In genomic region chrX:101532347-101533221, GRCm38 (mm10) we compare ENCODE assay signal across 8 mouse cellular contexts. TPM values are rescaled to one million over a fixed set of nuclear protein-coding genes. Genes with fewer than 3 reads are reported as not detected.
DNase-seq lines count a peak whose midpoint lies in the region; ATAC-seq lines count a peak whose summit lies in the region.

Gene Taf1 (plus strand): TSS chrX:101532734.

- peak; percentile 95 for DNase-seq in NIH3T3 (ENCODE audit: low read depth)
- peak; percentile 92 to 94 for DNase-seq in cerebellum, postnatal 10 days
- DNase-seq in frontal cortex, postnatal 10 days (ENCODE audit: low spot score in 2 of 2): peak; percentile 91 to 96
- DNase-seq in layer of hippocampus, postnatal 14 days (ENCODE audit: low spot score in 2 of 2): peak; percentile 88 to 97
- DNase-seq in lung, postnatal 14 days: peak; percentile 89
- peak; percentile 83 for DNase-seq in retina, adult 2 months (ENCODE audit: low read depth, low spot score)
- DNase-seq in thymus, postnatal 36 days: peak; percentile 84 to 90

- peak; percentile 99 for ATAC-seq in hindbrain, embryonic 12.5 days (ENCODE audit: low FRiP score)

- peak within 1 kb of the TSS; percentile 58 for H3K4me2 ChIP-seq in hindbrain, embryonic 12.5 days (replicated peaks)

- peak within 1 kb of the TSS; percentile 61 for H3K9ac ChIP-seq in hindbrain, embryonic 12.5 days

- no peaks in the 10 kb centered on the region for H3K9me3 ChIP-seq in hindbrain, embryonic 12.5 days (replicated peaks)

- H3K36me3 ChIP-seq in hindbrain, embryonic 12.5 days: peaks cover 8% of the 10 kb centered on the region; the same call in 1 of the 2 replicates

- 0 out of 2 replicates have a peak, but pooled peaks cover 3% of the 10 kb centered on the region for H3K27me3 ChIP-seq in hindbrain, embryonic 12.5 days

- WGBS in hindbrain, embryonic 12.5 days: 17% methylated on average over 47 of the region's 47 CpGs

- H3K4me3 ChIP-seq in hindbrain, embryonic 12.5 days: peak within 1 kb of the TSS; percentile 51

- H3K4me1 ChIP-seq in hindbrain, embryonic 12.5 days: peaks cover 6% of the 10 kb centered on the region

- peak within 1 kb of the TSS; percentile 71 for H3K27ac ChIP-seq in hindbrain, embryonic 12.5 days

RNA-seq across cellular contexts. Expression of gene Taf1, which starts in this region (rescaled TPM):
- polyA plus RNA-seq in hindbrain, embryonic 12.5 days (2016; fragmentation: Nextera tagmentation; extraction: Ambion mirVana): 22.9 and 23.1 TPM in 2 replicates
- 10 to 100 TPM; 52.3 to 57.0 TPM for total RNA-seq in layer of hippocampus, postnatal 14 days (2021)

Comparison
In these comparisons a context has a peak if more than half of its experiments do, and no peak if none do; other contexts are left out.
1. Peak in every context shown above with its lines: DNase-seq, ATAC-seq, H3K4me3 ChIP-seq and H3K27ac ChIP-seq.